Mouse (Mus musculus): ENCODE data around the gene Galnt2. TPM values are rescaled to one million over a fixed set of nuclear protein-coding genes. Genes with fewer than 3 reads are reported as not detected.

Gene Galnt2
- polyA plus RNA-seq, 1 experiment, result not detected

- TF ChIP-seq GATA1 (IDR thresholded peaks at IDR 0.05; ENCODE audit: low read length), result no peak
Measured at GRCm38 (mm10) chr8:124314803-124315202, 83.6 kb downstream of the Galnt2 start.

GRCm38 (mm10) chr8:124316466-124317136 is 85.4 kb downstream of the Galnt2 start:
- TF ChIP-seq GATA1 (IDR thresholded peaks at IDR 0.05; ENCODE audit: low read length), result no peak

GRCm38 (mm10) chr8:124317191-124317682 is 86.0 kb downstream of the Galnt2 start:
- TF ChIP-seq GATA1 (IDR thresholded peaks at IDR 0.05; ENCODE audit: low read length), result no peak

GRCm38 (mm10) chr8:124317821-124318220 is 86.6 kb downstream of the Galnt2 start:
- no peak for TF ChIP-seq GATA1 (IDR thresholded peaks at IDR 0.05; ENCODE audit: low read length)

- no peak for TF ChIP-seq GATA1 (IDR thresholded peaks at IDR 0.05; ENCODE audit: low read length)
Measured at GRCm38 (mm10) chr8:124318612-124319315, 87.6 kb downstream of the Galnt2 start.

GRCm38 (mm10) chr8:124319316-124319652 is 88.1 kb downstream of the Galnt2 start:
- no peak for TF ChIP-seq GATA1 (IDR thresholded peaks at IDR 0.05; ENCODE audit: low read length)

GRCm38 (mm10) chr8:124321227-124321840 is 90.1 kb downstream of the Galnt2 start:
- TF ChIP-seq GATA1 (IDR thresholded peaks at IDR 0.05; ENCODE audit: low read length), result no peak

GRCm38 (mm10) chr8:124323356-124323755 is 92.2 kb downstream of the Galnt2 start:
- no peak for TF ChIP-seq GATA1 (IDR thresholded peaks at IDR 0.05; ENCODE audit: low read length)

GRCm38 (mm10) chr8:124328259-124328658 is 97.1 kb downstream of the Galnt2 start:
- no peak for TF ChIP-seq GATA1 (IDR thresholded peaks at IDR 0.05; ENCODE audit: low read length)

- TF ChIP-seq GATA1 (IDR thresholded peaks at IDR 0.05; ENCODE audit: low read length), result no peak
Measured at GRCm38 (mm10) chr8:124329690-124330089, 98.5 kb downstream of the Galnt2 start.

GRCm38 (mm10) chr8:124330433-124330832 is 99.2 kb downstream of the Galnt2 start:
- no peak for TF ChIP-seq GATA1 (IDR thresholded peaks at IDR 0.05; ENCODE audit: low read length)

- TF ChIP-seq GATA1 (IDR thresholded peaks at IDR 0.05; ENCODE audit: low read length), result no peak
Measured at GRCm38 (mm10) chr8:124331094-124331493, 99.9 kb downstream of the Galnt2 start.

- no peak for TF ChIP-seq GATA1 (IDR thresholded peaks at IDR 0.05; ENCODE audit: low read length)
Measured at GRCm38 (mm10) chr8:124331706-124332105, 100.5 kb downstream of the Galnt2 start.

- TF ChIP-seq GATA1 (IDR thresholded peaks at IDR 0.05; ENCODE audit: low read length), result no peak
Measured at GRCm38 (mm10) chr8:124336302-124336701, 105.1 kb downstream of the Galnt2 start.

- no peak for TF ChIP-seq GATA1 (IDR thresholded peaks at IDR 0.05; ENCODE audit: low read length)
Measured at GRCm38 (mm10) chr8:124339742-124340141, 108.6 kb downstream of the Galnt2 start.

GRCm38 (mm10) chr8:124340360-124341068 is 109.3 kb downstream of the Galnt2 start:
- no peak for TF ChIP-seq GATA1 (IDR thresholded peaks at IDR 0.05; ENCODE audit: low read length)

Data from G1E-ER4 (cell line).